Mouse (Mus musculus) MEL (cell line): Measurements from ENCODE around the gene Adamts18. TPM values are rescaled to one million over a fixed set of nuclear protein-coding genes. Genes with fewer than 3 reads are reported as not detected.

Experiments used
- DNase-seq: peaks from one replicate; pipeline ENCODE4 v3.0.0; 2011; ENCODE audit warnings: low read depth, low spot score
- H3K27ac ChIP-seq: 2 replicates; pipeline ENCODE4 v1.5.1; 2012; ENCODE audit warnings: low read depth, mild to moderate bottlenecking, control low read depth, low read length, moderate library complexity; ENCODE audit not compliant: control insufficient read depth
- H3K27me3 ChIP-seq, 2 experiments: fragments of 150-350 bp in 1 of 2; sonication (generic) in 1 of 2; 2 replicates each; pipeline ENCODE4 v1.6.1; 2012; ENCODE audit warnings: low read length in 2 of 2, mild to moderate bottlenecking in 2 of 2, improper control_type of control experiment in 1 of 2, moderate library complexity in 1 of 2; ENCODE audit not compliant: insufficient read depth in 2 of 2, control insufficient read depth in 1 of 2
- H3K36me3 ChIP-seq, 2 experiments: 2 replicates each; pipeline ENCODE4 v1.6.1; 2012 to 2014; ENCODE audit warnings: low read length in 2 of 2, improper control_type of control experiment in 1 of 2, inconsistent platforms in 1 of 2, mild to moderate bottlenecking in 1 of 2; ENCODE audit not compliant: insufficient read depth in 2 of 2, control insufficient read depth in 1 of 2
- H3K4me1 ChIP-seq, 2 experiments: fragments of 150-350 bp in 1 of 2; sonication (generic) in 1 of 2; 2 replicates each; pipeline ENCODE4 v1.6.1; 2012; ENCODE audit warnings: low read length in 2 of 2, improper control_type of control experiment in 1 of 2, mild to moderate bottlenecking in 1 of 2; ENCODE audit not compliant: insufficient read depth in 2 of 2, control insufficient read depth in 1 of 2
- H3K4me3 ChIP-seq, 2 experiments: fragments of 150-350 bp in 1 of 2; sonication (generic) in 1 of 2; 2 replicates each; pipeline ENCODE4 v1.5.1; 2012; ENCODE audit warnings: low read depth in 2 of 2, low read length in 2 of 2, mild to moderate bottlenecking in 2 of 2, moderate library complexity in 2 of 2, control low read depth in 1 of 2, improper control_type of control experiment in 1 of 2; ENCODE audit not compliant: control insufficient read depth in 1 of 2, insufficient read depth in 1 of 2
- H3K79me2 ChIP-seq: 2 replicates; pipeline ENCODE4 v1.6.1; 2012; ENCODE audit warnings: mild to moderate bottlenecking, low read length, moderate library complexity; ENCODE audit not compliant: control insufficient read depth, poor library complexity, insufficient read depth
- H3K9ac ChIP-seq: 2 replicates; pipeline ENCODE4 v1.6.1; 2012; ENCODE audit warnings: low read depth, mild to moderate bottlenecking, control low read depth, low read length, moderate library complexity; ENCODE audit not compliant: control insufficient read depth, poor library complexity, severe bottlenecking
- H3K9me3 ChIP-seq: fragments of 150-350 bp; sonication (generic); replicated peaks from 2 replicates; pipeline ENCODE4 v1.6.1; 2012; ENCODE audit warnings: mild to moderate bottlenecking, low read length, improper control_type of control experiment, moderate library complexity; ENCODE audit not compliant: insufficient read depth
- BHLHE40 ChIP-seq: IDR thresholded peaks from 2 replicates; pipeline ENCODE4 v1.6.1; 2012; ENCODE audit warnings: low read depth, mild to moderate bottlenecking, inconsistent platforms, low read length, improper control_type of control experiment, borderline replicate concordance
- CHD2 ChIP-seq: IDR thresholded peaks from 2 replicates; pipeline ENCODE4 v1.6.1; 2011; ENCODE audit warnings: low read length, improper control_type of control experiment
- E2F4 ChIP-seq: IDR thresholded peaks from 2 replicates; pipeline ENCODE4 v1.6.1; 2011; ENCODE audit warnings: low read depth, low read length, improper control_type of control experiment, borderline replicate concordance
- ELF1 ChIP-seq: IDR thresholded peaks from 2 replicates; pipeline ENCODE4 v1.6.1; 2014; ENCODE audit warnings: low read depth, mild to moderate bottlenecking, inconsistent platforms, low read length, improper control_type of control experiment, moderate library complexity
- ETS1 ChIP-seq: IDR thresholded peaks from 2 replicates; pipeline ENCODE4 v1.6.1; 2012; ENCODE audit warnings: low read depth, mild to moderate bottlenecking, inconsistent platforms, low read length, improper control_type of control experiment, moderate library complexity
- GATA1 ChIP-seq: IDR thresholded peaks from 2 replicates; pipeline ENCODE4 v1.6.1; 2011; ENCODE audit warnings: low read depth, low read length, improper control_type of control experiment
- HCFC1 ChIP-seq: IDR thresholded peaks from 2 replicates; pipeline ENCODE4 v1.6.1; 2012; ENCODE audit warnings: low read depth, mild to moderate bottlenecking, inconsistent platforms, low read length, improper control_type of control experiment, moderate library complexity
- JUND ChIP-seq: IDR thresholded peaks from 2 replicates; pipeline ENCODE4 v1.6.1; 2011; ENCODE audit warnings: low read depth, mild to moderate bottlenecking, improper control_type of control experiment, low read length
- MAX ChIP-seq: IDR thresholded peaks from 2 replicates; pipeline ENCODE4 v1.6.1; 2011; ENCODE audit warnings: low read length, improper control_type of control experiment
- MEF2A ChIP-seq: IDR thresholded peaks from 2 replicates; pipeline ENCODE4 v1.6.1; 2014; ENCODE audit warnings: low read depth, mild to moderate bottlenecking, inconsistent platforms, low read length, improper control_type of control experiment; ENCODE audit not compliant: poor library complexity, insufficient replicate concordance, severe bottlenecking; ENCODE audit errors: extremely low read depth
- MYB ChIP-seq: IDR thresholded peaks from 2 replicates; pipeline ENCODE4 v1.6.1; 2011; ENCODE audit warnings: mild to moderate bottlenecking, low read depth, low read length, improper control_type of control experiment
- MYC ChIP-seq: IDR thresholded peaks from 2 replicates; pipeline ENCODE4 v1.6.1; 2011; ENCODE audit warnings: low read depth, mild to moderate bottlenecking, low read length, improper control_type of control experiment, moderate library complexity
- NRF1 ChIP-seq: IDR thresholded peaks from 2 replicates; pipeline ENCODE4 v1.6.1; 2014; ENCODE audit warnings: low read depth, mild to moderate bottlenecking, inconsistent platforms, low read length, improper control_type of control experiment, moderate library complexity; ENCODE audit not compliant: poor library complexity, insufficient read depth, severe bottlenecking
- RAD21 ChIP-seq: IDR thresholded peaks from 2 replicates; pipeline ENCODE4 v1.6.1; 2011; ENCODE audit warnings: mild to moderate bottlenecking, low read depth, low read length, improper control_type of control experiment
- RCOR1 ChIP-seq: IDR thresholded peaks from 2 replicates; pipeline ENCODE4 v1.6.1; 2012; ENCODE audit warnings: low read depth, mild to moderate bottlenecking, inconsistent platforms, low read length, improper control_type of control experiment
- SIN3A ChIP-seq: IDR thresholded peaks from 2 replicates; pipeline ENCODE4 v1.6.1; 2012; ENCODE audit warnings: low read length, improper control_type of control experiment, inconsistent platforms
- TAL1 ChIP-seq: IDR thresholded peaks from 2 replicates; pipeline ENCODE4 v1.6.1; 2012; ENCODE audit warnings: mild to moderate bottlenecking, inconsistent platforms, low read length, moderate library complexity, mixed read lengths
- TCF12 ChIP-seq: IDR thresholded peaks from 2 replicates; pipeline ENCODE4 v1.6.1; 2014; ENCODE audit warnings: low read depth, mild to moderate bottlenecking, inconsistent platforms, low read length, improper control_type of control experiment, moderate library complexity
- UBTF ChIP-seq: IDR thresholded peaks from 2 replicates; pipeline ENCODE4 v1.6.1; 2012; ENCODE audit warnings: low read depth, mild to moderate bottlenecking, inconsistent platforms, low read length, improper control_type of control experiment, moderate library complexity, borderline replicate concordance; ENCODE audit not compliant: insufficient read depth
- USF1 ChIP-seq: IDR thresholded peaks from 2 replicates; pipeline ENCODE4 v1.6.1; 2014; ENCODE audit warnings: low read depth, mild to moderate bottlenecking, inconsistent platforms, low read length, improper control_type of control experiment, moderate library complexity
- USF2 ChIP-seq, 2 experiments: IDR thresholded peaks; 2 replicates each; pipeline ENCODE4 v1.6.1; 2011 to 2012; ENCODE audit warnings: improper control_type of control experiment in 2 of 2, low read length in 2 of 2, borderline replicate concordance in 1 of 2, inconsistent platforms in 1 of 2, low read depth in 1 of 2, mild to moderate bottlenecking in 1 of 2; ENCODE audit not compliant: insufficient read depth in 1 of 2
- ZC3H11A ChIP-seq: IDR thresholded peaks from 2 replicates; pipeline ENCODE4 v1.6.1; 2012; ENCODE audit warnings: low read depth, mild to moderate bottlenecking, inconsistent platforms, low read length, improper control_type of control experiment
- ZKSCAN1 ChIP-seq: IDR thresholded peaks from 2 replicates; pipeline ENCODE4 v1.6.1; 2012; ENCODE audit warnings: low read depth, mild to moderate bottlenecking, inconsistent platforms, low read length, improper control_type of control experiment, moderate library complexity
- ZMIZ1 ChIP-seq: IDR thresholded peaks from 2 replicates; pipeline ENCODE4 v1.6.1; 2012; ENCODE audit warnings: low read depth, mild to moderate bottlenecking, inconsistent platforms, low read length, improper control_type of control experiment, moderate library complexity
- polyA plus RNA-seq, 2 experiments: library from polyadenylated mRNA; stranded (reverse) in 1 of 2; unstranded in 1 of 2; fragments of >175 nt in 1 of 2; fragments of >200 nt in 1 of 2; gene quantifications; 2 replicates each; pipeline versions ENCODE4 v1.2.1 to v1.2.4; 2012; ENCODE audit warnings: low replicate concordance in 2 of 2, low read depth in 1 of 2; ENCODE audit not compliant: insufficient read length in 2 of 2, insufficient read depth in 1 of 2, missing spikeins in 1 of 2
- total RNA-seq: library from RNA; depleted of rRNA; stranded (reverse); fragments of 300-350 nt; gene quantifications from 2 replicates; pipeline ENCODE4 v1.2.3, GENCODE M21; 2012

Gene Adamts18
- total and polyA plus RNA-seq, 3 experiments, result not detected

DNA sequence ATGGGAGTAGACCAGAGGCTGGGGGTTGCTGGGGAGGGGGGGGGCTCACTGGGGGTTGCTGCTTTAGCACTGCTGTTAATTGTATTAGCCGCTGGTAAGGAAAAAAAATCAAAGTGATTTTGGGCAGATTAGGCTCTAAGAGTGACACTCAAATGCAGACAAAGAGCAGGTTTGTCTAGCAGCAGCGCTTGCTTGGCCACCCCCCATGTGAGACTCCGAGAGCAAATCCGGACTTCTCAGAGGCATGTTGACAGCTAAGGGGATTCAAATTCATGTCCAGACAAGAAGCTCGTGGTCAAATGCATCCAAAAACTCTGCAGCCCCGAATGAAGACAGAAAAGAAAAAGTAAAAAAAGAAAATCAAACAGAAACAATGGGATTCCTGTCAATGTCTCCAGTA is 34.6 kb downstream of the Adamts18 start:
- H3K4me1 ChIP-seq, result no peaks in the 10 kb centered on the region
- H3K4me3 ChIP-seq, result no peak overlapping the region
- H3K27me3 ChIP-seq, result no peaks in the 10 kb centered on the region

DNA sequence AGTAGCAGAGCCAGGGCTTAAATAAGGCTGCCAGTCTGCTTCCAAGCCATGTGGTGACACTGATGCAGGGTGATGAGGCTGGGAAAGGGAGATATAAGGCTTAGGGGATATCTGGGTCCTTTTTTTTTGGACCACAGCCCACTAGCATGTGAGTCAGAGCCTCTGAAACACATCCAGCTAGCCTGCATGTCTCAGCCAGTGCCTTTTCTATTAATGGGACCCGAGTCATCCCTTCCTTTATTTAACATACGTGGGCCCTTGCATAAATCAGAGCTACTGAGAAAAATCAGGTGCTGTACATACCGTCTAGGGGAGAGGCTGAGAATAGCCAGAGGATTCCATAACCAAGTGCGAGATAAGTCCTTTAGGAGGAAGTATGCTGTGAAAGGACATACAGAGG is 37.0 kb downstream of the Adamts18 start:
- TF ChIP-seq UBTF, result no peak
- no peak for TF ChIP-seq NRF1
- no peak for TF ChIP-seq ZKSCAN1
- no peak for TF ChIP-seq ELF1
- no peak for TF ChIP-seq MEF2A
- TF ChIP-seq BHLHE40, result no peak
- TF ChIP-seq ETS1, result no peak
- no peak for TF ChIP-seq GATA1
- TF ChIP-seq MAX, result no peak
- no peak for TF ChIP-seq TAL1
- no peak for TF ChIP-seq HCFC1
- no peak for TF ChIP-seq MYC
- no peak for TF ChIP-seq ZC3H11A
- no peak for TF ChIP-seq RAD21
- TF ChIP-seq USF2 (IDR thresholded peaks at IDR 0.05; ENCODE audit: borderline replicate concordance in 1 of 2, insufficient read depth in 1 of 2, low read depth in 1 of 2, low read length in 2 of 2), result no peak
- no peak for TF ChIP-seq JUND
- no peak for TF ChIP-seq CHD2
- Histone ChIP-seq H3K4me3 (no peak overlapping the region), H3K9me3 (no peaks in the 10 kb centered on the region), H3K27ac (no peak overlapping the region), H3K79me2 (no peaks in the 10 kb centered on the region), H3K27me3 (no peaks in the 10 kb centered on the region), H3K9ac (no peak overlapping the region), H3K4me1 (no peaks in the 10 kb centered on the region), H3K36me3 (no peaks in the 10 kb centered on the region)
- DNase-seq, result no peak

More for the DNA sequence above, 34.6 kb downstream of the Adamts18 start:
- H3K9ac ChIP-seq, result no peak overlapping the region
- no peak overlapping the region for H3K27ac ChIP-seq
- no peak for DNase-seq
- TF ChIP-seq MYB (no peak), RCOR1 (no peak), SIN3A (no peak), JUND (no peak), E2F4 (no peak), TCF12 (no peak), MEF2A (no peak), ELF1 (no peak), ZMIZ1 (no peak), ZC3H11A (no peak), GATA1 (no peak), MAX (no peak), USF1 (no peak)
- no peaks in the 10 kb centered on the region for H3K36me3 ChIP-seq
- no peaks in the 10 kb centered on the region for H3K79me2 ChIP-seq
- H3K9me3 ChIP-seq, result no peaks in the 10 kb centered on the region
